Mouse (Mus musculus): Measurements from ENCODE around the gene Ier2.

Gene Ier2

DNA sequence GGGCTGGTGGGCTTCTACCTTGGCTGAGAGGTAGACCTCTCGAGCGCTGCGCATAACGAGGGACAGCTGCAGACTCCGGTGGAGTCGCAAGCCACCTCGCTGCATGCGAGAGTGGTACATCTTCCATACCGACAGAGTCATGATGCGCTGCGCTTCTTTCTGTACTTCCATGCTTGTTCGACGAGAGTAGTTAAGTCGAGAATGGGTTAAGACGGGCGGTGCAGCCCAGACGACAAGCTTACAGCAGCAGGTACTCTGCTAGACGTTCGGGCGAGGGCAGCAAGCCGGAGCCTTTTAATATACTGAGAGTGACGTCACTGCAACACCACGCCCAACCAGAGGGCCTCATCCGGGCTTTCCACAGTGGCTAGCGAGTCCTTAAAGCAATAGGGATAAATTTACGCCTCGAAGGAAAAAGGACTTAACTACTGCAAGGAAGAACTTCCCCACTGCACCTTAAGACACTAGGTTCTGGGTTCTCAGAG, at the start of gene Ier2:
Gene Ier2, minus strand, starts transcription at position 272 of the 485 bp plus-strand sequence.
- peak; percentile 96 for DNase-seq (ENCODE audit: low spot score)

GRCm38 (mm10) chr8:84711933-84712758, 49.5 kb upstream of the Ier2 start:
- no peak for DNase-seq (ENCODE audit: low spot score)

GRCm38 (mm10) chr8:84711312-84711711, 48.7 kb upstream of the Ier2 start:
- DNase-seq (ENCODE audit: low spot score) = no peak

GRCm38 (mm10) chr8:84709931-84710330, 47.3 kb upstream of the Ier2 start:
- no peak for DNase-seq (ENCODE audit: low spot score)

DNA sequence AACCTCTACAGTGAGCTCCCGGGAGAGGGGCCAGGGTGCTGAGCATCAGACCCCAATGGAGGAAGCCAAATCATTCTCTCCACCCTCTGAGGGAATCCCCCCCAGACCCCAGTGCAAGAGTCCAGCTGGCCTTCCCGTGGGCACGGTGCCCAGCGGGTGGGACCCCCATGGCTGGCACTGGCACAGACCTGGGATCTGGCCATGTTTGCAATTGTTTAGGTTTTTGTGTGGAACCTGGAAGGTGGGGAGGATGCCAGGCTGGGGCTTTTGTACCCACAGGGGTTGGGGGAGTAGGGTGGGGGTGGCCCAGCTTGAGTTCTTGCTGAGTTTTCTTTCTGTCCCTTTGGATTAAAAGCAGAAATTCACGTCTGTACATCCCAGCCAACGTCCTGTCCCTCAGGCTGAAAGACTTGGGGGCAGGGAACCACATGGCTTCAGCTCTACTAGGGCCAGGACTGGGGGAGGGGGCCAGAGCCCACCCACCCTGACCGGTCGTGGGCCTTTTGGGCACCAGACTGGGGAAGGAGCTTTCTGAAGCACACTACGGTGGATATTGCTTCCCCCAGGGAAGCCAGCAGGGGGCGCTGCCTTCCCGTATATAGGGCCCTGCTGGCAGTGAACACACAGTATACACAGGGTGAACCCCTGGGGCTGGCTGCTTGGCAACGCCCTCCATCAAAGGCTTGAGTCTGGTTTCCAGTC, 46.3 kb upstream of the Ier2 start:
- peak; percentile 66 for DNase-seq (ENCODE audit: low spot score)

GRCm38 (mm10) chr8:84708071-84708541, 45.5 kb upstream of the Ier2 start:
- no peak for DNase-seq (ENCODE audit: low spot score)

DNA sequence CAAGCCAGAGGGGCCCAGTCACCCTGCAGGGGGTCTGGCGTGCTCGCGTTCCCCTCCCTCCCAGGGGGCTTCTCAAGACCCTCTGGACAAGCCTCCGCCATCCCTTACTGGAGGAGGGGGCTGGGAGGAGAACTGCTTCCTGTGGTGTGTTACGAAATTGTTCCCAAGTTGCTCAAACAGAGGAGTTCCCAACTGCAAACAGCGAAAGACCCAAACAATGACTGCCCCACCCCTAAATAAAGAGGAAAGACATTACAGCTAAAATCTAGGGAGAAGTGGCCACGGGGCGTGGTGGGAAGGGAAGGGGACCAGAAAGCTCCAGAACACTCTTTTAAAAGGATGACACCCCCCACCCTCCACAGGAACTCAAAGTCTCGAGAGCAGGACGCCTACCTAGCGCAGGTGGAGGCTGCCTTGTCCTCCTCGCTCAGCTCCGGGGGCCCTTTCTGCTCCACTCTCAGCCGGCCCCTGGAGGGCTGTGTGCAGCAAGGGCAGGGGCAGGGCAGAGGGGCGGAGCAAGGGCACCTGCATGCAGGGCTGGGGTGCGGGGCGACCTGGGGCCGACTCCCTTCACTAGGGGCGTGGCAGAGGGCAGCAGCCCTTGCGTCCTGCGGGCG, 44.7 kb upstream of the Ier2 start:
- no peak for DNase-seq (ENCODE audit: low spot score)

DNA sequence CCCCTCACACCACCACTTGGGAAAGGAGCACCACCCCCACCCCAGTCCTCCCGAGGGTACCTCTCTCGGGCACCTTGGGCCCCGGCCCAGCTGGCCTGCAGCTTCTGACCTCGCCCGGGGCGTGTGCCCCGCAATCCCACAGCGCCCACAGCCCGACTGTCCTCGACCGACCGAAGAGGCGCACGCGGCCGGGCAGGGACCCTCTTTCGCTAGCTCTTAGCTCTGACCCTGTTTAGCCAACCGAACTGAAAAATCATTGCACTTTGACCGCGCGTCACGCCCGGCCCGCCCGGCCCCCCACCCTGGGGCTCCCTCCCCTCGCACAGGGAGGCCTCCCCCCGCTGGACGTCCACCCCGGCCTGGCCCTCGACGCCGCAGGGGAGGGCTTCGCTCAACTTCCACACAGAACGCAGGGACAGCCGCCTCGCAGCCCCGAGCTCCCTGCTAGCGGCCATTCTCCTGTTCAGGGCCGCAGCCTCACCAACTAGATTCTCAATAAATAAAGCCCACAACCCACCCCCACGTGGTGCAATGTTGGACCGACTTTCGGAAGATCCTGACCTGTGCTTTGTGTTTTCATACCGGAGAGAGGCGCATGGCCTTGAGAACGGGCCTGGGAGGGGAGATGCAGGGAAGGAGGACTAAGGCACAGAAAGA, 44.1 kb upstream of the Ier2 start:
- no peak for DNase-seq (ENCODE audit: low spot score)

DNA sequence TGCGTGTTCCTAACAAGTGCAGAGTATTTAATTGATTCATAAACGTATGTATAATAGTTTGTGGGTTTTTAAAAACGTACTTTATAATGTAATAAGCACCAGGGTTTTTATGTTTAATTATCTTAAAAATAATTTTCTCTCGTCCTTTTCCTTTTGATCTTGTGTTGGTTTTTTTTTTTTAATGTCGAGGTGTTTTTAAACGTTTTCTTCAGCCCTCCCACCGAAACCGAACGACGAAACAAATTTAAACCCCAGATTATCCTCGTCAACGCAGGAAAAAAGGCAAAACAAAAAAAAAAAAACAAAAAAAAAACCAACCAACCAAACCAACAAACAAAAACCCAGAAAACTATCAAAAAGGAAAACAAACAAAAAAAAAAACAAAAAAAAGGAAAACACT, 43.3 kb upstream of the Ier2 start:
- no peak for DNase-seq (ENCODE audit: low spot score)

GRCm38 (mm10) chr8:84704867-84705831, 42.5 kb upstream of the Ier2 start:
- no peak for DNase-seq (ENCODE audit: low spot score)

DNA sequence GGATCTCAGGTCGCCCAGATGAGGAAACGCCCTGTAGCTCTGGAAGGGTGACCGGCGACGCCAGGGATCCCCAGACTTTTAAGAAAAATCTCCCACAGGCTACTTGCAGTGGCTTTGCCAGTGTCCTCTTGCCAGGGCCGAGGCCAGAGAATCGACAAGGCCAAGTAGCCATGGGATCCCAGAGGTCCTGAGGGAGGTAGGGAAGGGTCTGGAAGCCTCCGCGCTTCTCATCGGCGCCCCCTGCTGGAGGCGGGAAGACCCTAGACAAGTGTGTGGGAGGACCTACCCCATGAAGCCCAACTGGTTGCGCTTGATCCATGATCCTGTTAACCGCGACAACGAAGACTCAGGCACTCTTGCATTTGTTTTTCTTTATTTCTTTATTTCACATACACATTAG, 41.7 kb upstream of the Ier2 start:
- no peak for DNase-seq (ENCODE audit: low spot score)

- DNase-seq (ENCODE audit: low spot score) = no peak
These were observed 41.0 kb upstream of the Ier2 start for GRCm38 (mm10) chr8:84703466-84704249.

GRCm38 (mm10) chr8:84702963-84703465, 40.4 kb upstream of the Ier2 start:
- DNase-seq (ENCODE audit: low spot score) = no peak

GRCm38 (mm10) chr8:84702561-84702960, 39.9 kb upstream of the Ier2 start:
- DNase-seq (ENCODE audit: low spot score) = no peak

GRCm38 (mm10) chr8:84700941-84701911, 38.6 kb upstream of the Ier2 start, which contains the start of gene Lyl1:
Gene Lyl1 (plus strand): TSS chr8:84701457.
- no peak for DNase-seq (ENCODE audit: low spot score)

DNA sequence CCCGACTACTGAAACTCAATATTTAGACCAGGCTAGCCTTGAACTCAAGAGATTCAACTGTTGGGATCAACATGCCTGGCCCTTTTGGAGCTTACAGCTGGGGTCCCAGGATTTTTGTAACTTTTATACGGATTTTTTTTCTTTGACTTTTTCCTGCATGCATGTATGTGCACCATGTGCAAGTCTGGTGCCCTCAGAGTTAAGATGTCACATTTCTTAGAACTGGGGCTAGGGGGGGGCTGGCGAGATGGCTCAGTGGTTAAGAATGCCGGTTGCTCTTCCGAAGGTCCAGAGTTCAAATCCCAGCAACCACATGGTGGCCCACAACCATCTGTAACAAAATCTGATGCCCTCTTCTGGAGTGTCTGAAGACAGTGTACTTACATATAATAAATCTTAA, 37.9 kb upstream of the Ier2 start:
- DNase-seq (ENCODE audit: low spot score) = no peak

DNA sequence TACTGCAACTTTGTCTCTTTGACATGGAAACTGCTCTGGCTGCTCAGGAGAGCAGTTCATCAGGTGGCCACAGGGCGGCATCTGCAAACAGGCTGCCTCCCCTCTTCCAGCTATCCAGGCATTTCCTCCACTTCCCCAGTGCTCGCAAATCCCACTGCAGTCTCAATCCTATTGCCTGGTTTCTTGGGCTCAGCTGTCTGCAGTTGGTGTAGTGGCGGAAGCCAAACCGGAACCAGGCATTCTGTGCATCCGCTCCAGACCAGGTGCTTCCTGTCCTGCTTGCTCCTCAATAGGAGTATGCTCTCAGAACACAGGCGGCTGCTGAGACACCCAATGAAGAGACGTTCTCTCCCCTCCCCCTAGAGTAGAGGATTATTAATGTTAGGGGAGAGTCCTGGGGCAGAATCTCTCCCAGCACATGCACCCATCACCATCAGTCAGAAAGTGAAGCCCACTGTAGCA, 37.2 kb upstream of the Ier2 start:
- no peak for DNase-seq (ENCODE audit: low spot score)

DNA sequence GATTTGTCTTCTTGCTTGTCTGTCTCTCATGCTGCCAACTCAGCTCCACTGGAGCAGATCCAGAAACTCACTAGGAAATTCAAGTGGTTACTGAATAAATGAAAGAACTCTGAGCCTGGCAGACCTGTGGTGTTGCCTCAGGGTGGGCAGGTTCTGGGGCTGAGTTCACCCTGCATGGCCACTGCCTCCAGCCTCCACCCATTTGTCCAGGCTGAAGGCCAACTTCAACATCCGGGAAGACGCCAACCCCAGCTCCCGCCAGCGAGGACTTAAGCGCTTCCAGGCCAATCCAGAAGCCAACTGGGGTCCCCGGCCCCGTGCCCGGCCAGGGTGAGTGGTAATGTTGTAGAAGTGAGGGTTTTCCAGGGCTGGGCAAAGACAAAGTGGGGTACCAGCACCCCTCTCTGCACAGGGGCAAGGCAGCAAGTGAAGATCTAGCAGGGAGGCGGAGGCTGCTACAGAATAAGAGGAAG, 36.3 kb upstream of the Ier2 start:
- no peak for DNase-seq (ENCODE audit: low spot score)

Measured in ovary, postnatal 10 days (tissue).